Mouse (Mus musculus): ENCODE data around the gene Hdac5. TPM values are rescaled to one million over a fixed set of nuclear protein-coding genes. Genes with fewer than 3 reads are reported as not detected.

The Hdac5 gene
- polyA plus RNA-seq (2014; fragmentation: Nextera tagmentation; extraction: Ambion mirVana): 21.3 and 24.0 TPM in 2 replicates

GRCm38 (mm10) chr11:102230006-102230741, at the start of gene Hdac5:
Gene Hdac5, minus strand, starts transcription at chr11:102230166.
- H3K9ac ChIP-seq (ENCODE audit: low read length): peak within 1 kb of the TSS; percentile 74
- no peaks in the 10 kb centered on the region for H3K9me3 ChIP-seq (ENCODE audit: control insufficient read depth, low read length)
- H3K27me3 ChIP-seq (ENCODE audit: control insufficient read depth, insufficient read depth, low read length): peaks cover 5% of the 10 kb centered on the region; the same call in 1 of the 2 replicates
- ATAC-seq (ENCODE audit: insufficient number of reproducible peaks, low FRiP score, low TSS enrichment, low read depth) (peak; percentile 89), DNase-seq (ENCODE audit: low spot score) (peak; percentile 99)
- under 1% methylated on average over 47 of the region's 49 CpGs for WGBS
- H3K4me3 ChIP-seq (ENCODE audit: low read depth, low read length): peak within 1 kb of the TSS; percentile 75
- H3K4me1 ChIP-seq (ENCODE audit: control insufficient read depth, insufficient read depth, low read length): peaks cover 24% of the 10 kb centered on the region; the same call in 1 of the 2 replicates
- H3K4me2 ChIP-seq (ENCODE audit: low read depth, severe bottlenecking): peak within 1 kb of the TSS; percentile 75
- H3K36me3 ChIP-seq (ENCODE audit: control insufficient read depth, insufficient read depth, low read length): no peaks in the 10 kb centered on the region
- H3K27ac ChIP-seq (replicated peaks; ENCODE audit: low read depth, low read length): no peak within 1 kb of the TSS

- no peaks in the 10 kb centered on the region for H3K36me3 ChIP-seq (ENCODE audit: control insufficient read depth, insufficient read depth, low read length)
- no peak overlapping the region for H3K4me2 ChIP-seq (ENCODE audit: low read depth, severe bottlenecking)
- H3K4me3 ChIP-seq (ENCODE audit: low read depth, low read length): no peak overlapping the region
- no peaks in the 10 kb centered on the region for H3K27me3 ChIP-seq (ENCODE audit: control insufficient read depth, insufficient read depth, low read length)
- ATAC-seq (ENCODE audit: insufficient number of reproducible peaks, low FRiP score, low TSS enrichment, low read depth) (no peak), DNase-seq (ENCODE audit: low spot score) (no peak)
- 96% methylated on average over 3 of the region's 3 CpGs for WGBS
- no peak overlapping the region for H3K9ac ChIP-seq (ENCODE audit: low read length)
- peaks cover 4% of the 10 kb centered on the region for H3K4me1 ChIP-seq (ENCODE audit: control insufficient read depth, insufficient read depth, low read length)
- H3K9me3 ChIP-seq (ENCODE audit: control insufficient read depth, low read length): no peaks in the 10 kb centered on the region
- H3K27ac ChIP-seq (replicated peaks; ENCODE audit: low read depth, low read length): no peak overlapping the region
Measured at GRCm38 (mm10) chr11:102279595-102279994, 49.6 kb upstream of the Hdac5 start.

- H3K27me3 ChIP-seq (ENCODE audit: control insufficient read depth, insufficient read depth, low read length): no peaks in the 10 kb centered on the region
- H3K27ac ChIP-seq (replicated peaks; ENCODE audit: low read depth, low read length): no peak overlapping the region
- peaks cover 4% of the 10 kb centered on the region for H3K4me1 ChIP-seq (ENCODE audit: control insufficient read depth, insufficient read depth, low read length)
- H3K4me3 ChIP-seq (ENCODE audit: low read depth, low read length): no peak overlapping the region
- ATAC-seq (ENCODE audit: insufficient number of reproducible peaks, low FRiP score, low TSS enrichment, low read depth): no peak
- H3K9me3 ChIP-seq (ENCODE audit: control insufficient read depth, low read length): no peaks in the 10 kb centered on the region
- no peak overlapping the region for H3K9ac ChIP-seq (ENCODE audit: low read length)
- no peak for DNase-seq (ENCODE audit: low spot score)
- WGBS: 56% methylated on average over 11 of the region's 12 CpGs
- no peak overlapping the region for H3K4me2 ChIP-seq (ENCODE audit: low read depth, severe bottlenecking)
- no peaks in the 10 kb centered on the region for H3K36me3 ChIP-seq (ENCODE audit: control insufficient read depth, insufficient read depth, low read length)
Measured at GRCm38 (mm10) chr11:102277754-102278153, 47.8 kb upstream of the Hdac5 start.

- Histone ChIP-seq H3K27ac (replicated peaks; ENCODE audit: low read depth, low read length) (peak overlapping the region; percentile 30; the same call in 1 of the 2 replicates), H3K9me3 (ENCODE audit: control insufficient read depth, low read length) (no peaks in the 10 kb centered on the region), H3K4me1 (ENCODE audit: control insufficient read depth, insufficient read depth, low read length) (peaks cover 4% of the 10 kb centered on the region), H3K27me3 (ENCODE audit: control insufficient read depth, insufficient read depth, low read length) (no peaks in the 10 kb centered on the region), H3K9ac (ENCODE audit: low read length) (peak overlapping the region; percentile 67), H3K4me2 (ENCODE audit: low read depth, severe bottlenecking) (peak overlapping the region; percentile 90), H3K4me3 (ENCODE audit: low read depth, low read length) (peak overlapping the region; percentile 33), H3K36me3 (ENCODE audit: control insufficient read depth, insufficient read depth, low read length) (no peaks in the 10 kb centered on the region)
- DNase-seq (ENCODE audit: low spot score) (peak; percentile 75), ATAC-seq (ENCODE audit: insufficient number of reproducible peaks, low FRiP score, low TSS enrichment, low read depth) (peak; percentile 73)
- 1% methylated on average over 33 of the region's 33 CpGs for WGBS
Measured at GRCm38 (mm10) chr11:102276411-102276915, 46.5 kb upstream of the Hdac5 start.

GRCm38 (mm10) chr11:102268520-102269244, 38.7 kb upstream of the Hdac5 start, which contains the start of gene Asb16:
Gene Asb16, plus strand, starts transcription at chr11:102268743.
- 87% methylated on average over 12 of the region's 12 CpGs for WGBS
- Histone ChIP-seq H3K27ac (replicated peaks; ENCODE audit: low read depth, low read length) (no peak within 1 kb of the TSS), H3K4me2 (ENCODE audit: low read depth, severe bottlenecking) (no peak within 1 kb of the TSS), H3K9me3 (ENCODE audit: control insufficient read depth, low read length) (no peaks in the 10 kb centered on the region), H3K9ac (ENCODE audit: low read length) (no peak within 1 kb of the TSS), H3K36me3 (ENCODE audit: control insufficient read depth, insufficient read depth, low read length) (peaks cover 8% of the 10 kb centered on the region; the same call in 1 of the 2 replicates), H3K4me1 (ENCODE audit: control insufficient read depth, insufficient read depth, low read length) (no peaks in the 10 kb centered on the region), H3K27me3 (ENCODE audit: control insufficient read depth, insufficient read depth, low read length) (no peaks in the 10 kb centered on the region), H3K4me3 (ENCODE audit: low read depth, low read length) (no peak within 1 kb of the TSS)
- ATAC-seq (ENCODE audit: insufficient number of reproducible peaks, low FRiP score, low TSS enrichment, low read depth): no peak
- no peak for DNase-seq (ENCODE audit: low spot score)

- H3K36me3 ChIP-seq (ENCODE audit: control insufficient read depth, insufficient read depth, low read length): peaks cover 8% of the 10 kb centered on the region; the same call in 1 of the 2 replicates
- peak; percentile 81 for DNase-seq (ENCODE audit: low spot score)
- no peaks in the 10 kb centered on the region for H3K27me3 ChIP-seq (ENCODE audit: control insufficient read depth, insufficient read depth, low read length)
- H3K9me3 ChIP-seq (ENCODE audit: control insufficient read depth, low read length): no peaks in the 10 kb centered on the region
- H3K9ac ChIP-seq (ENCODE audit: low read length): peak overlapping the region; percentile 37; the same call in 1 of the 2 replicates
- H3K27ac ChIP-seq (replicated peaks; ENCODE audit: low read depth, low read length): no peak overlapping the region; the same call in 1 of the 2 replicates
- H3K4me2 ChIP-seq (ENCODE audit: low read depth, severe bottlenecking): no peak overlapping the region
- no peak overlapping the region for H3K4me3 ChIP-seq (ENCODE audit: low read depth, low read length)
- ATAC-seq (ENCODE audit: insufficient number of reproducible peaks, low FRiP score, low TSS enrichment, low read depth): no peak
- 12% methylated on average over 11 of the region's 11 CpGs for WGBS
- H3K4me1 ChIP-seq (ENCODE audit: control insufficient read depth, insufficient read depth, low read length): no peaks in the 10 kb centered on the region
Measured at GRCm38 (mm10) chr11:102267480-102267879, 37.5 kb upstream of the Hdac5 start.

GRCm38 (mm10) chr11:102266631-102267355, 36.8 kb upstream of the Hdac5 start:
- H3K9me3 ChIP-seq (ENCODE audit: control insufficient read depth, low read length): no peaks in the 10 kb centered on the region
- ATAC-seq (ENCODE audit: insufficient number of reproducible peaks, low FRiP score, low TSS enrichment, low read depth) (no peak), DNase-seq (ENCODE audit: low spot score) (no peak)
- no peaks in the 10 kb centered on the region for H3K4me1 ChIP-seq (ENCODE audit: control insufficient read depth, insufficient read depth, low read length)
- no peak overlapping the region for H3K4me2 ChIP-seq (ENCODE audit: low read depth, severe bottlenecking)
- 89% methylated on average over 8 of the region's 8 CpGs for WGBS
- H3K9ac ChIP-seq (ENCODE audit: low read length): peak overlapping the region; percentile 37; the same call in 1 of the 2 replicates
- no peaks in the 10 kb centered on the region for H3K27me3 ChIP-seq (ENCODE audit: control insufficient read depth, insufficient read depth, low read length)
- H3K36me3 ChIP-seq (ENCODE audit: control insufficient read depth, insufficient read depth, low read length): peaks cover 14% of the 10 kb centered on the region
- H3K27ac ChIP-seq (replicated peaks; ENCODE audit: low read depth, low read length): no peak overlapping the region; the same call in 1 of the 2 replicates
- H3K4me3 ChIP-seq (ENCODE audit: low read depth, low read length): no peak overlapping the region

- DNase-seq (ENCODE audit: low spot score) (no peak), ATAC-seq (ENCODE audit: insufficient number of reproducible peaks, low FRiP score, low TSS enrichment, low read depth) (no peak)
- Histone ChIP-seq H3K36me3 (ENCODE audit: control insufficient read depth, insufficient read depth, low read length) (peaks cover 14% of the 10 kb centered on the region), H3K27ac (replicated peaks; ENCODE audit: low read depth, low read length) (no peak overlapping the region), H3K4me2 (ENCODE audit: low read depth, severe bottlenecking) (no peak overlapping the region), H3K4me1 (ENCODE audit: control insufficient read depth, insufficient read depth, low read length) (no peaks in the 10 kb centered on the region), H3K9ac (ENCODE audit: low read length) (peak overlapping the region; percentile 7; the same call in 1 of the 2 replicates), H3K9me3 (ENCODE audit: control insufficient read depth, low read length) (no peaks in the 10 kb centered on the region), H3K4me3 (ENCODE audit: low read depth, low read length) (no peak overlapping the region), H3K27me3 (ENCODE audit: control insufficient read depth, insufficient read depth, low read length) (no peaks in the 10 kb centered on the region)
- WGBS: 60% methylated on average over 14 of the region's 14 CpGs
Measured at GRCm38 (mm10) chr11:102265816-102266215, 35.9 kb upstream of the Hdac5 start.

Data from limb, embryonic 11.5 days (tissue).